Mouse (Mus musculus) liver, embryonic 13.5 days (tissue): Measurements from ENCODE around the gene D630039A03Rik. TPM values are rescaled to one million over a fixed set of nuclear protein-coding genes. Genes with fewer than 3 reads are reported as not detected.
A peak's percentile ranks its signal among the peaks of the same experiment; 100 is the strongest.
"Not testable (repeated sequence)": the region's sequence is repeated elsewhere in the genome, so short reads cannot be mapped to it uniquely, and the experiment has no call there.

Experiments used
- ATAC-seq: fragments of 200-750 bp; cut with Nextera tagmentation; 2 replicates; pipeline ENCODE4 v1.8.0; 2017; ENCODE audit warnings: low read depth, mild to moderate bottlenecking, moderate number of reproducible peaks, moderate library complexity
- DNase-seq: peaks from one replicate; pipeline ENCODE4 v3.0.0; 2022
- H3K27ac ChIP-seq: fragments of 300-500 bp; sonication (generic); 2 replicates; pipeline ENCODE4 v1.5.1; 2015; ENCODE audit warnings: moderate library complexity, mild to moderate bottlenecking, inconsistent platforms
- H3K27me3 ChIP-seq: fragments of 300-500 bp; sonication (generic); 2 replicates; pipeline ENCODE4 v1.6.1; 2015; ENCODE audit warnings: mild to moderate bottlenecking, inconsistent platforms
- H3K36me3 ChIP-seq: fragments of 300-500 bp; sonication (generic); 2 replicates; pipeline ENCODE4 v1.6.1; 2015; ENCODE audit warnings: mild to moderate bottlenecking, inconsistent platforms
- H3K4me1 ChIP-seq: fragments of 300-500 bp; sonication (generic); replicated peaks from 2 replicates; pipeline ENCODE4 v1.6.1; 2015; ENCODE audit warnings: inconsistent platforms
- H3K4me2 ChIP-seq: fragments of 300-500 bp; sonication (generic); 2 replicates; pipeline ENCODE4 v1.6.1; 2015; ENCODE audit warnings: inconsistent platforms, mild to moderate bottlenecking, moderate library complexity
- H3K4me3 ChIP-seq: fragments of 300-500 bp; sonication (generic); replicated peaks from 2 replicates; pipeline ENCODE4 v1.5.1; 2015; ENCODE audit warnings: mild to moderate bottlenecking, inconsistent platforms
- H3K9ac ChIP-seq: fragments of 300-500 bp; sonication (generic); 2 replicates; pipeline ENCODE4 v1.6.1; 2015; ENCODE audit warnings: mild to moderate bottlenecking, inconsistent platforms
- H3K9me3 ChIP-seq: fragments of 300-500 bp; sonication (generic); replicated peaks from 2 replicates; pipeline ENCODE4 v1.6.1; 2016; ENCODE audit warnings: inconsistent platforms
- WGBS: fragments of 180-500 bp; shearing (Covaris S2); methylation state at CpG from one replicate; pipeline ENCODE4 v1.1.7; 2015; ENCODE audit not compliant: insufficient replicate concordance; 5-methylcytosine and 5-hydroxymethylcytosine counted together
- polyA plus RNA-seq: library from polyadenylated mRNA; unstranded; fragments of >200 nt; fragmentation: Nextera tagmentation; extraction: Ambion mirVana; gene quantifications from 2 replicates; pipeline ENCODE4 v1.2.1, GENCODE M21; 2015

Gene D630039A03Rik
- polyA plus RNA-seq, 1 experiment from 2014 or later: 0.33 TPM

- ATAC-seq: no peak
- Histone ChIP-seq H3K27me3 (no peaks in the 10 kb centered on the region), H3K36me3 (no peaks in the 10 kb centered on the region), H3K9me3 (no peaks in the 10 kb centered on the region), H3K4me1 (no peaks in the 10 kb centered on the region), H3K27ac (no peak overlapping the region), H3K9ac (no peak overlapping the region), H3K4me2 (no peak overlapping the region), H3K4me3 (no peak overlapping the region)
- WGBS: 34% methylated on average over 9 of the region's 9 CpGs
- no peak for DNase-seq
Measured at GRCm38 (mm10) chr4:57904638-57905037, 11.5 kb downstream of the D630039A03Rik start.

GRCm38 (mm10) chr4:57904211-57904610 is 11.9 kb downstream of the D630039A03Rik start:
- DNase-seq (peak; percentile 11), ATAC-seq (no peak)
- H3K4me3 ChIP-seq: no peak overlapping the region
- no peak overlapping the region for H3K9ac ChIP-seq
- no peaks in the 10 kb centered on the region for H3K9me3 ChIP-seq
- no peak overlapping the region for H3K27ac ChIP-seq
- no peak overlapping the region for H3K4me2 ChIP-seq
- H3K4me1 ChIP-seq: no peaks in the 10 kb centered on the region
- H3K27me3 ChIP-seq: no peaks in the 10 kb centered on the region
- 4% methylated on average over 5 of the region's 5 CpGs for WGBS
- H3K36me3 ChIP-seq: no peaks in the 10 kb centered on the region

- no peak overlapping the region for H3K4me2 ChIP-seq
- DNase-seq (no peak), ATAC-seq (no peak)
- H3K36me3 ChIP-seq: no peaks in the 10 kb centered on the region
- no peaks in the 10 kb centered on the region for H3K9me3 ChIP-seq
- H3K4me3 ChIP-seq: no peak overlapping the region
- no peak overlapping the region for H3K27ac ChIP-seq
- no peaks in the 10 kb centered on the region for H3K4me1 ChIP-seq
- no peak overlapping the region for H3K9ac ChIP-seq
- H3K27me3 ChIP-seq: no peaks in the 10 kb centered on the region
- WGBS: 36% methylated on average over 5 of the region's 5 CpGs
Measured at GRCm38 (mm10) chr4:57902619-57903018, 13.5 kb downstream of the D630039A03Rik start.

GRCm38 (mm10) chr4:57901210-57901609 is 14.9 kb downstream of the D630039A03Rik start:
- 5% methylated on average over 4 of the region's 4 CpGs for WGBS

GRCm38 (mm10) chr4:57896631-57897030 is 19.5 kb downstream of the D630039A03Rik start:
- ATAC-seq (no peak), DNase-seq (no peak)
- H3K9me3 ChIP-seq: no peaks in the 10 kb centered on the region
- H3K9ac ChIP-seq: no peak overlapping the region
- no peak overlapping the region for H3K27ac ChIP-seq
- no peaks in the 10 kb centered on the region for H3K4me1 ChIP-seq
- H3K4me3 ChIP-seq: no peak overlapping the region
- H3K36me3 ChIP-seq: no peaks in the 10 kb centered on the region
- no peaks in the 10 kb centered on the region for H3K27me3 ChIP-seq
- 70% methylated on average over 3 of the region's 3 CpGs for WGBS
- H3K4me2 ChIP-seq: no peak overlapping the region

More at GRCm38 (mm10) chr4:57901210-57901609, 14.9 kb downstream of the D630039A03Rik start:
- no peaks in the 10 kb centered on the region for H3K27me3 ChIP-seq
- H3K4me1 ChIP-seq: no peaks in the 10 kb centered on the region
- H3K36me3 ChIP-seq: no peaks in the 10 kb centered on the region
- H3K9ac ChIP-seq: no peak overlapping the region
- H3K27ac ChIP-seq: no peak overlapping the region
- ATAC-seq (no peak), DNase-seq (no peak)
- H3K4me3 ChIP-seq: no peak overlapping the region
- no peak overlapping the region for H3K4me2 ChIP-seq
- no peaks in the 10 kb centered on the region for H3K9me3 ChIP-seq

- no peak overlapping the region for H3K9ac ChIP-seq
- H3K4me1 ChIP-seq: no peaks in the 10 kb centered on the region
- H3K36me3 ChIP-seq: no peaks in the 10 kb centered on the region
- no peaks in the 10 kb centered on the region for H3K27me3 ChIP-seq
- ATAC-seq (no peak), DNase-seq (no peak)
- no peak overlapping the region for H3K4me3 ChIP-seq
- WGBS: 59% methylated on average over 6 of the region's 6 CpGs
- no peak overlapping the region for H3K4me2 ChIP-seq
- H3K9me3 ChIP-seq: no peaks in the 10 kb centered on the region
- H3K27ac ChIP-seq: no peak overlapping the region
Measured at GRCm38 (mm10) chr4:57895902-57896301, 20.2 kb downstream of the D630039A03Rik start.

GRCm38 (mm10) chr4:57895140-57895539 is 21.0 kb downstream of the D630039A03Rik start:
- Histone ChIP-seq H3K9me3 (no peaks in the 10 kb centered on the region), H3K4me1 (no peaks in the 10 kb centered on the region), H3K9ac (no peak overlapping the region), H3K36me3 (no peaks in the 10 kb centered on the region), H3K4me3 (no peak overlapping the region), H3K4me2 (no peak overlapping the region), H3K27ac (no peak overlapping the region), H3K27me3 (no peaks in the 10 kb centered on the region)
- WGBS: 47% methylated on average over 5 of the region's 5 CpGs
- no peak for DNase-seq
- no peak for ATAC-seq

- Histone ChIP-seq H3K9ac (no peak overlapping the region), H3K27me3 (no peaks in the 10 kb centered on the region), H3K4me2 (no peak overlapping the region), H3K4me1 (no peaks in the 10 kb centered on the region), H3K9me3 (no peaks in the 10 kb centered on the region), H3K27ac (no peak overlapping the region), H3K36me3 (no peaks in the 10 kb centered on the region), H3K4me3 (no peak overlapping the region)
- ATAC-seq: no peak
- no peak for DNase-seq
- 77% methylated on average over 10 of the region's 10 CpGs for WGBS
Measured at GRCm38 (mm10) chr4:57892001-57892586, 24.0 kb downstream of the D630039A03Rik start.

- H3K27ac ChIP-seq: no peak overlapping the region
- ATAC-seq (no peak), DNase-seq (no peak)
- H3K9me3 ChIP-seq: no peaks in the 10 kb centered on the region
- H3K4me2 ChIP-seq: no peak overlapping the region
- no peaks in the 10 kb centered on the region for H3K36me3 ChIP-seq
- H3K9ac ChIP-seq: no peak overlapping the region
- 77% methylated on average over 8 of the region's 8 CpGs for WGBS
- no peaks in the 10 kb centered on the region for H3K27me3 ChIP-seq
- no peaks in the 10 kb centered on the region for H3K4me1 ChIP-seq
- H3K4me3 ChIP-seq: no peak overlapping the region
Measured at GRCm38 (mm10) chr4:57889773-57890172, 26.3 kb downstream of the D630039A03Rik start.

GRCm38 (mm10) chr4:57888978-57889377 is 27.1 kb downstream of the D630039A03Rik start:
- not testable (repeated sequence) for H3K27ac ChIP-seq, H3K9ac ChIP-seq, H3K36me3 ChIP-seq, H3K4me1 ChIP-seq, H3K4me3 ChIP-seq, DNase-seq, H3K9me3 ChIP-seq, H3K27me3 ChIP-seq, H3K4me2 ChIP-seq, ATAC-seq
- WGBS: 55% methylated on average over 1 of the region's 1 CpGs

- H3K36me3 ChIP-seq: no peaks in the 10 kb centered on the region
- DNase-seq (no peak), ATAC-seq (no peak)
- no peaks in the 10 kb centered on the region for H3K9me3 ChIP-seq
- no peaks in the 10 kb centered on the region for H3K27me3 ChIP-seq
- WGBS: 84% methylated on average over 2 of the region's 2 CpGs
- no peak overlapping the region for H3K9ac ChIP-seq
- H3K4me2 ChIP-seq: no peak overlapping the region
- H3K4me1 ChIP-seq: no peaks in the 10 kb centered on the region
- H3K4me3 ChIP-seq: no peak overlapping the region
- no peak overlapping the region for H3K27ac ChIP-seq
Measured at GRCm38 (mm10) chr4:57888246-57888645, 27.9 kb downstream of the D630039A03Rik start.

GRCm38 (mm10) chr4:57886888-57887230 is 29.2 kb downstream of the D630039A03Rik start:
- H3K27ac ChIP-seq: no peak overlapping the region
- no peak overlapping the region for H3K9ac ChIP-seq
- H3K4me2 ChIP-seq: no peak overlapping the region
- DNase-seq (no peak), ATAC-seq (no peak)
- H3K27me3 ChIP-seq: no peaks in the 10 kb centered on the region
- no peaks in the 10 kb centered on the region for H3K9me3 ChIP-seq
- no peaks in the 10 kb centered on the region for H3K4me1 ChIP-seq
- 79% methylated on average over 3 of the region's 3 CpGs for WGBS
- H3K36me3 ChIP-seq: no peaks in the 10 kb centered on the region
- no peak overlapping the region for H3K4me3 ChIP-seq
